Mouse (Mus musculus) heart, adult 2 months (tissue): ENCODE measurements around the gene Hist1h2aa.

Source experiments
- CTCF ChIP-seq: fragments of 200-600 bp; IDR thresholded peaks from 2 replicates; pipeline ENCODE4 v1.8.1; 2022; ENCODE audit warnings: antibody characterized with exemption, mild to moderate bottlenecking, moderate library complexity
- EP300 ChIP-seq: fragments of 200-500 bp; IDR thresholded peaks from 2 replicates; pipeline ENCODE4 v1.6.1; 2011; ENCODE audit warnings: low read depth, low read length, control low read depth; ENCODE audit not compliant: insufficient read depth
- POLR2A ChIP-seq: fragments of 200-500 bp; IDR thresholded peaks from 2 replicates; pipeline ENCODE4 v1.6.1; 2011; ENCODE audit warnings: mild to moderate bottlenecking, low read depth, low read length, control low read depth; ENCODE audit not compliant: insufficient read depth

DNA sequence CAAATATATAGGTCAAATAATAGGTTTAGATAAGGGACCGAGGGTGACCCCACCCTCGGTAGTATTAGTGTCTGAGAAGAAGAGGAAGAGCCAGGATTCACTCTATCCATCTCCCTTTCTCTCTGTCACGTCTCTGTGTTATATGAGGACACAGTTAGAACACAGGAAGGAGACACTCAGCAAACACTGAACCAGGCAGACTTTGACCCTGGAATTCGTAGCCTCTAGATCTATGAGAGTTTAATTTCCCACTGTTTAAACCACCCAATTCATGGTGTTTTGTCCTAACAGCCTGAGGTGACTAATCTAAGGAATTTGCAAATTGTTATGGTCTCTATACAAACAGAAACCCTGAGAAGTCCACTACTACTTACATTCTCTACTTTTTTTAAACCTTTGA, 16.6 kb upstream of the Hist1h2aa start:
- TF ChIP-seq CTCF (no peak), POLR2A (no peak), EP300 (no peak)
